Mouse (Mus musculus) embryo, embryonic 10.5 days (tissue): ENCODE data around the gene Gm13277.
"Not testable (repeated sequence)": the region's sequence is repeated elsewhere in the genome, so short reads cannot be mapped to it uniquely, and the experiment has no call there.

Experiments used
- DNase-seq: peaks from one replicate; pipeline ENCODE4 v3.0.0-alpha.2; 2015; ENCODE audit warnings: low spot score

Gm13277 gene

GRCm38 (mm10) chr4:88788402-88788801 is at the start of gene Gm13277:
Gene Gm13277, plus strand, starts transcription at chr4:88788632.
- DNase-seq, result not testable (repeated sequence)

GRCm38 (mm10) chr4:88739036-88739435 is 49.4 kb upstream of the Gm13277 start:
- DNase-seq, result no peak

GRCm38 (mm10) chr4:88741426-88741825 is 47.0 kb upstream of the Gm13277 start:
- no peak for DNase-seq

- no peak for DNase-seq
Observed at GRCm38 (mm10) chr4:88742771-88743371, 45.6 kb upstream of the Gm13277 start.

- no peak for DNase-seq
Observed at GRCm38 (mm10) chr4:88744207-88744606, 44.2 kb upstream of the Gm13277 start.

GRCm38 (mm10) chr4:88749926-88750325 is 38.5 kb upstream of the Gm13277 start:
- DNase-seq, result no peak

- not testable (repeated sequence) for DNase-seq
Observed at GRCm38 (mm10) chr4:88754818-88755340, 33.6 kb upstream of the Gm13277 start, which contains the start of gene Gm13271. Gene Gm13271, plus strand, starts transcription at chr4:88754868.

- DNase-seq, result peak; percentile 34
Observed at GRCm38 (mm10) chr4:88756581-88757513, 31.6 kb upstream of the Gm13277 start.

- peak; percentile 91 for DNase-seq
Observed at GRCm38 (mm10) chr4:88757628-88758031, 30.8 kb upstream of the Gm13277 start.

GRCm38 (mm10) chr4:88758751-88759150 is 29.7 kb upstream of the Gm13277 start:
- DNase-seq, result not testable (repeated sequence)

- not testable (repeated sequence) for DNase-seq
Observed at GRCm38 (mm10) chr4:88759610-88760268, 28.7 kb upstream of the Gm13277 start, which contains the start of gene Gm13283. Gene Gm13283, plus strand, starts transcription at chr4:88760119.

- DNase-seq, result peak; percentile 81
Observed at GRCm38 (mm10) chr4:88760431-88760830, 28.0 kb upstream of the Gm13277 start.

- not testable (repeated sequence) for DNase-seq
Observed at GRCm38 (mm10) chr4:88761776-88762175, 26.7 kb upstream of the Gm13277 start.

- not testable (repeated sequence) for DNase-seq
Observed at GRCm38 (mm10) chr4:88762341-88762740, 26.1 kb upstream of the Gm13277 start.

GRCm38 (mm10) chr4:88763384-88764018 is 24.9 kb upstream of the Gm13277 start:
- DNase-seq, result peak; percentile 81

- DNase-seq, result not testable (repeated sequence)
Observed at GRCm38 (mm10) chr4:88773534-88773933, 14.9 kb upstream of the Gm13277 start, which contains the start of gene Gm13290. Gene Gm13290, plus strand, starts transcription at chr4:88773834.

GRCm38 (mm10) chr4:88776622-88777021 is 11.8 kb upstream of the Gm13277 start, which contains the start of gene Gm13289:
Gene Gm13289, plus strand, starts transcription at chr4:88776922.
- not testable (repeated sequence) for DNase-seq

- DNase-seq, result not testable (repeated sequence)
Observed at GRCm38 (mm10) chr4:88779550-88779949, 8.9 kb upstream of the Gm13277 start, which contains the start of gene Gm13272. Gene Gm13272, plus strand, starts transcription at chr4:88779850.

- not testable (repeated sequence) for DNase-seq
Observed at GRCm38 (mm10) chr4:88780320-88780719, 8.1 kb upstream of the Gm13277 start.

- DNase-seq, result not testable (repeated sequence)
Observed at GRCm38 (mm10) chr4:88781831-88782230, 6.6 kb upstream of the Gm13277 start, which contains the start of gene Ifnz. Gene Ifnz, plus strand, starts transcription at chr4:88782131.

GRCm38 (mm10) chr4:88782335-88782734 is 6.1 kb upstream of the Gm13277 start:
- not testable (repeated sequence) for DNase-seq
